Mouse (Mus musculus): ENCODE data around the gene Lamtor3.

- TF ChIP-seq CTCF (IDR thresholded peaks at IDR 0.05; ENCODE audit: control insufficient read depth, insufficient read depth, insufficient read length): no peak
- TF ChIP-seq MAX (IDR thresholded peaks at IDR 0.05): no peak
These were observed 18.2 kb downstream of the Lamtor3 start for GRCm38 (mm10) chr3:137936541-137936940.

Data from C2C12 (cell line).